ENCODE assay signal across 8 mouse cellular contexts in genomic region chr7:89980133-89980484, GRCm38 (mm10). TPM values are rescaled to one million over a fixed set of nuclear protein-coding genes. Genes with fewer than 3 reads are reported as not detected.
DNase-seq lines count a peak whose midpoint lies in the region; ATAC-seq and TF ChIP-seq lines count a peak whose summit lies in the region.

No protein-coding gene starts in this region.

- no peak for ATAC-seq in kidney, embryonic 16.5 days (ENCODE audit: low FRiP score, low TSS enrichment)
- no peak for ATAC-seq in hindbrain, postnatal 0 days
- peak; percentile 21; the same call in 1 of the 2 replicates for ATAC-seq in monocyte, adult 5-6 weeks (replicated peaks; ENCODE audit: insufficient number of reproducible peaks, low FRiP score, low TSS enrichment, poor library complexity, severe bottlenecking)

- H3K4me2 ChIP-seq in kidney, embryonic 16.5 days (replicated peaks; ENCODE audit: low read depth, low read length) = peak overlapping the region; percentile 81
- H3K4me2 ChIP-seq in hindbrain, postnatal 0 days (ENCODE audit: low read depth, low read length) = peak overlapping the region; percentile 87

- no peak for TF ChIP-seq CTCF in cortical plate, adult 2 months (IDR thresholded peaks at IDR 0.05; ENCODE audit: extremely low read depth, insufficient read depth, low read length)
- no peak for TF ChIP-seq CTCF in hindbrain, postnatal 0 days (IDR thresholded peaks at IDR 0.05; ENCODE audit: low read depth)

- no peaks in the 10 kb centered on the region for H3K27me3 ChIP-seq in kidney, embryonic 16.5 days (ENCODE audit: insufficient read depth, low read length)
- H3K27me3 ChIP-seq in hindbrain, postnatal 0 days (ENCODE audit: insufficient read depth, low read length) = no peaks in the 10 kb centered on the region

- H3K36me3 ChIP-seq in kidney, embryonic 16.5 days (ENCODE audit: insufficient read depth, low read length) = peaks cover 16% of the 10 kb centered on the region
- 0 out of 2 replicates have a peak, but pooled peaks cover 10% of the 10 kb centered on the region for H3K36me3 ChIP-seq in hindbrain, postnatal 0 days (ENCODE audit: insufficient read depth, low read length)

- H3K9me3 ChIP-seq in kidney, embryonic 16.5 days (ENCODE audit: low read length) = no peaks in the 10 kb centered on the region
- H3K9me3 ChIP-seq in hindbrain, postnatal 0 days (ENCODE audit: low read length) = no peaks in the 10 kb centered on the region

- no peak for TF ChIP-seq POLR2A in cortical plate, adult 2 months (IDR thresholded peaks at IDR 0.05; ENCODE audit: extremely low read depth, insufficient read depth, low read length)

- H3K4me1 ChIP-seq in kidney, embryonic 16.5 days (ENCODE audit: insufficient read depth, low read length) = peaks cover 21% of the 10 kb centered on the region
- H3K4me1 ChIP-seq in cortical plate, adult 2 months (ENCODE audit: control insufficient read depth, insufficient read depth, low read length) = peaks cover 4% of the 10 kb centered on the region
- H3K4me1 ChIP-seq in hindbrain, postnatal 0 days (ENCODE audit: insufficient read depth, low read length) = peaks cover 9% of the 10 kb centered on the region; the same call in 1 of the 2 replicates

- peak overlapping the region; percentile 86 for H3K4me3 ChIP-seq in kidney, embryonic 16.5 days (ENCODE audit: low read length)
- H3K4me3 ChIP-seq in cortical plate, adult 2 months (ENCODE audit: insufficient read depth, low read length) = peak overlapping the region; percentile 60
- peak overlapping the region; percentile 68 for H3K4me3 ChIP-seq in hindbrain, postnatal 0 days (ENCODE audit: low read length)

- intact Hi-C loops in left cerebral cortex, postnatal 36 days (cut with DNase I) = loop anchor here (5.0 to 10.0 kb wide), 2 partner anchors 152 to 445 kb away; partner anchors contain the start of genes Ccdc89 and Picalm

- WGBS in kidney, embryonic 16.5 days = under 1% methylated on average over 31 of the region's 31 CpGs
- under 1% methylated on average over 31 of the region's 31 CpGs for WGBS in hindbrain, postnatal 0 days

- H3K9ac ChIP-seq in kidney, embryonic 16.5 days (replicated peaks; ENCODE audit: low read length) = peak overlapping the region; percentile 96
- H3K9ac ChIP-seq in hindbrain, postnatal 0 days (replicated peaks; ENCODE audit: low read length) = peak overlapping the region; percentile 85

- DNase-seq in kidney, postnatal 10 days = no peak
- no peak for DNase-seq in hindbrain, postnatal 0 days (ENCODE audit: low spot score)
- DNase-seq in left cerebral cortex, postnatal 36 days (ENCODE audit: low spot score in 2 of 2) = no peak
- DNase-seq in urinary bladder, adult 18-20 months (ENCODE audit: low spot score in 2 of 2) = no peak
- DNase-seq in cerebellum, adult 9-11 months = no peak

- H3K27ac ChIP-seq in kidney, embryonic 16.5 days (ENCODE audit: low read length) = peak overlapping the region; percentile 100
- H3K27ac ChIP-seq in cortical plate, adult 2 months (ENCODE audit: insufficient read depth, low read length) = no peak overlapping the region
- H3K27ac ChIP-seq in hindbrain, postnatal 0 days = peak overlapping the region; percentile 97

RNA-seq across cellular contexts. Expression of gene Eed, which starts 0.7 kb away (rescaled TPM):
- 68.3 and 76.6 TPM in 2 replicates for polyA plus RNA-seq in kidney, embryonic 16.5 days (2015; fragmentation: Nextera tagmentation; extraction: Ambion mirVana)
- 32.0 and 32.3 TPM in 2 replicates for polyA plus RNA-seq in cortical plate, adult 2 months (2012; rRNA removed)
- total RNA-seq in hindbrain, postnatal 0 days (2014; rRNA removed) = 9.5 and 21.9 TPM in 2 replicates
- 20.6 and 23.2 TPM in 2 replicates for polyA plus RNA-seq in hindbrain, postnatal 0 days (2015; fragmentation: Nextera tagmentation; extraction: Ambion mirVana)
- 257 to 421 TPM (median 381 TPM) in 3 replicates for total RNA-seq in monocyte, adult 5-6 weeks (2017)
- total RNA-seq in left cerebral cortex, postnatal 36 days (2021) = 10 to 100 TPM; 27.6 to 47.0 TPM

RNA-seq across cellular contexts. Expression of gene Hikeshi, which starts 39.1 kb away (rescaled TPM):
- 131 and 138 TPM in 2 replicates for polyA plus RNA-seq in kidney, embryonic 16.5 days (2015; fragmentation: Nextera tagmentation; extraction: Ambion mirVana)
- polyA plus RNA-seq in cortical plate, adult 2 months (2012; rRNA removed) = 71.8 and 72.9 TPM in 2 replicates
- total RNA-seq in hindbrain, postnatal 0 days (2014; rRNA removed) = 53.0 and 64.4 TPM in 2 replicates
- polyA plus RNA-seq in hindbrain, postnatal 0 days (2015; fragmentation: Nextera tagmentation; extraction: Ambion mirVana) = 139 and 144 TPM in 2 replicates
- total RNA-seq in monocyte, adult 5-6 weeks (2017) = 39.6 to 86.1 TPM (median 84.3 TPM) in 3 replicates
- 10 to 100 TPM; 93.2 to 99.4 TPM for total RNA-seq in left cerebral cortex, postnatal 36 days (2021)
